Mouse (Mus musculus) heart, postnatal 36 days (tissue): ENCODE results near the gene Epb41l3. TPM values are rescaled to one million over a fixed set of nuclear protein-coding genes. Genes with fewer than 3 reads are reported as not detected.
"Not testable (repeated sequence)": the region's sequence is repeated elsewhere in the genome, so short reads cannot be mapped to it uniquely, and the experiment has no call there.

Source experiments
- DNase-seq, 2 experiments: peaks; one replicate each; pipeline ENCODE4 v3.0.0; 2021 to 2022
- intact Hi-C: fragments of 180-260 bp; cut with DNase I; formaldehyde crosslinking; loops from one replicate; pipeline ENCODE4 v1.15.1; 2025
- total RNA-seq, 2 experiments: library from RNA; stranded (reverse); gene quantifications; 2 replicates each; pipeline ENCODE4 v1.2.3; 2021

Gene Epb41l3
- total RNA-seq, 2 experiments from 2014 or later: 13.2 to 15.6 TPM

- peak; percentile 12 to 13 for DNase-seq
- intact Hi-C loops: loop anchor here (2.0 to 10.0 kb wide), 3 partner anchors 220 to 1240 kb away; no protein-coding TSS in a partner anchor
Measured at GRCm38 (mm10) chr17:69105035-69105798, 29.7 kb downstream of the Epb41l3 start.

GRCm38 (mm10) chr17:69105799-69106401 lies 30.4 kb downstream of the Epb41l3 start:
- intact Hi-C loops: loop anchor here (2.0 to 10.0 kb wide), 3 partner anchors 221 to 1241 kb away; no protein-coding TSS in a partner anchor
- DNase-seq: peak; percentile 36 to 40

GRCm38 (mm10) chr17:69109216-69109615 lies 33.7 kb downstream of the Epb41l3 start:
- DNase-seq: no peak
- intact Hi-C loops: loop anchor here (10.0 kb wide), 1 partner anchor 1244 kb away; no protein-coding TSS in a partner anchor

- DNase-seq: no peak
- intact Hi-C loops: no loop called here
Measured at GRCm38 (mm10) chr17:69112232-69112631, 36.7 kb downstream of the Epb41l3 start.

GRCm38 (mm10) chr17:69119183-69119582 lies 43.7 kb downstream of the Epb41l3 start:
- no peak for DNase-seq
- intact Hi-C loops: no loop called here

- no peak for DNase-seq
- intact Hi-C loops: no loop called here
Measured at GRCm38 (mm10) chr17:69120533-69121358, 45.3 kb downstream of the Epb41l3 start.

- DNase-seq, intact Hi-C loops: not testable (repeated sequence)
Measured at GRCm38 (mm10) chr17:69122403-69122802, 46.9 kb downstream of the Epb41l3 start.

- DNase-seq: no peak
- intact Hi-C loops: no loop called here
Measured at GRCm38 (mm10) chr17:69127436-69127835, 52.0 kb downstream of the Epb41l3 start.

GRCm38 (mm10) chr17:69127981-69128380 lies 52.5 kb downstream of the Epb41l3 start:
- DNase-seq: no peak
- intact Hi-C loops: no loop called here

- intact Hi-C loops: no loop called here
Measured at GRCm38 (mm10) chr17:69129434-69129833, 54.0 kb downstream of the Epb41l3 start.

GRCm38 (mm10) chr17:69143017-69143416 lies 67.5 kb downstream of the Epb41l3 start:
- DNase-seq: no peak
- intact Hi-C loops: no loop called here

More at GRCm38 (mm10) chr17:69129434-69129833, 54.0 kb downstream of the Epb41l3 start:
- DNase-seq: no peak

GRCm38 (mm10) chr17:69150826-69151225 lies 75.3 kb downstream of the Epb41l3 start:
- no peak for DNase-seq
- intact Hi-C loops: loop anchor here (10.0 kb wide), 2 partner anchors 104 to 194 kb away; no protein-coding TSS in a partner anchor

- intact Hi-C loops: loop anchor here (10.0 kb wide), 2 partner anchors 104 to 194 kb away; no protein-coding TSS in a partner anchor
- DNase-seq: no peak
Measured at GRCm38 (mm10) chr17:69151281-69151680, 75.8 kb downstream of the Epb41l3 start.

- no peak for DNase-seq
- intact Hi-C loops: loop anchor here (10.0 kb wide), 2 partner anchors 100 to 190 kb away; no protein-coding TSS in a partner anchor
Measured at GRCm38 (mm10) chr17:69155034-69155433, 79.6 kb downstream of the Epb41l3 start.

- DNase-seq: peak; percentile 37 to 58
Measured at GRCm38 (mm10) chr17:69156522-69157100, 81.1 kb downstream of the Epb41l3 start.

GRCm38 (mm10) chr17:69157101-69157808 lies 81.8 kb downstream of the Epb41l3 start:
- intact Hi-C loops: loop anchor here (10.0 kb wide), 2 partner anchors 98 to 188 kb away; no protein-coding TSS in a partner anchor
- DNase-seq: peak; percentile 22 to 24

More at GRCm38 (mm10) chr17:69156522-69157100, 81.1 kb downstream of the Epb41l3 start:
- intact Hi-C loops: loop anchor here (10.0 kb wide), 2 partner anchors 98 to 188 kb away; no protein-coding TSS in a partner anchor

- intact Hi-C loops: loop anchor here (10.0 kb wide), 2 partner anchors 97 to 187 kb away; no protein-coding TSS in a partner anchor
- DNase-seq: no peak
Measured at GRCm38 (mm10) chr17:69157809-69158185, 82.3 kb downstream of the Epb41l3 start.

- no peak for DNase-seq
- intact Hi-C loops: loop anchor here (10.0 kb wide), 2 partner anchors 96 to 186 kb away; no protein-coding TSS in a partner anchor
Measured at GRCm38 (mm10) chr17:69158690-69159089, 83.2 kb downstream of the Epb41l3 start.

GRCm38 (mm10) chr17:69162731-69163130 lies 87.2 kb downstream of the Epb41l3 start:
- DNase-seq: no peak
- intact Hi-C loops: no loop called here
